In genomic region chr5:101326122-101326521, GRCm38 (mm10) we compare ENCODE assay signal across 24 mouse cellular contexts.
A peak's percentile ranks its signal among the peaks of the same experiment; 100 is the strongest.
DNase-seq lines count a peak whose midpoint lies in the region; ATAC-seq and TF ChIP-seq lines count a peak whose summit lies in the region.
"Had no signal": no experiment of that assay in that cellular context is flagged by ENCODE, and none has a peak within 500 bp of the region (broad histone marks: within the 10 kb centered on the region; RNA-seq: fewer than 3 reads in every experiment).

No protein-coding gene starts in this region.

- dilution Hi-C loops in CH12.LX (cut with MboI; ENCODE audit: extremely low pct_ligation_motif_present, extremely low pct_unique_long_range_greater_than_20kb, low sequenced_read_pairs), result no loop called here

- H3K36me3 ChIP-seq in lung, embryonic 14.5 days (ENCODE audit: insufficient read depth), result no peaks in the 10 kb centered on the region
- H3K36me3 ChIP-seq in CH12.LX (replicated peaks in 1 of 2; ENCODE audit: control insufficient read depth in 1 of 2, insufficient read depth in 1 of 2, low read length in 1 of 2), result no peaks in the 10 kb centered on the region
- H3K36me3 ChIP-seq: embryonic facial prominence, embryonic 12.5 days; forebrain, embryonic 12.5 days; heart, embryonic 12.5 days; hindbrain, embryonic 10.5 days; intestine, embryonic 15.5 days had no signal

- no peaks in the 10 kb centered on the region for H3K9me3 ChIP-seq in lung, embryonic 14.5 days (ENCODE audit: low read depth, low read length)
- H3K9me3 ChIP-seq in CH12.LX (replicated peaks; ENCODE audit: low read length), result no peaks in the 10 kb centered on the region
- H3K9me3 ChIP-seq: embryonic facial prominence, embryonic 12.5 days; forebrain, embryonic 12.5 days; heart, embryonic 12.5 days; hindbrain, embryonic 10.5 days; intestine, embryonic 15.5 days had no signal

- no peak overlapping the region for H3K9ac ChIP-seq in lung, embryonic 14.5 days
- H3K9ac ChIP-seq in CH12.LX (ENCODE audit: insufficient read depth, low read depth), result no peak overlapping the region
- H3K9ac ChIP-seq: embryonic facial prominence, embryonic 12.5 days; forebrain, embryonic 12.5 days; heart, embryonic 12.5 days; hindbrain, embryonic 14.5 days; intestine, embryonic 15.5 days had no signal

- no peak for TF ChIP-seq CTCF in lung, embryonic 14.5 days (IDR thresholded peaks at IDR 0.05; ENCODE audit: low read depth)
- TF ChIP-seq CTCF in CH12.LX (conservative IDR thresholded peaks at IDR 0.05 in 1 of 2, IDR thresholded peaks at IDR 0.05 in 1 of 2; ENCODE audit: low read depth in 2 of 2, low read length in 2 of 2), result no peak

- in situ Hi-C loops in CH12.LX (cut with MboI; ENCODE audit: low pct_ligation_motif_present, low pct_unique_long_range_greater_than_20kb, low sequenced_read_pairs), result no loop called here

- H3K4me2 ChIP-seq in lung, embryonic 14.5 days, result no peak overlapping the region
- H3K4me2 ChIP-seq in CH12.LX (ENCODE audit: insufficient read depth, low read depth, poor library complexity, severe bottlenecking), result no peak overlapping the region
- H3K4me2 ChIP-seq: embryonic facial prominence, embryonic 12.5 days; forebrain, embryonic 12.5 days; heart, embryonic 12.5 days; hindbrain, embryonic 14.5 days; intestine, embryonic 15.5 days had no signal

- H3K79me2 ChIP-seq in CH12.LX (replicated peaks; ENCODE audit: control insufficient read depth, extremely low read depth, insufficient read depth, poor library complexity, severe bottlenecking), result no peaks in the 10 kb centered on the region

- 52% methylated on average over 4 of the region's 4 CpGs for WGBS in lung, embryonic 14.5 days

- H3K27ac ChIP-seq in lung, embryonic 14.5 days (ENCODE audit: low read depth), result no peak overlapping the region
- no peak overlapping the region for H3K27ac ChIP-seq in CH12.LX (ENCODE audit: insufficient read depth, low read depth)
- H3K27ac ChIP-seq: embryonic facial prominence, embryonic 12.5 days; forebrain, embryonic 12.5 days; heart, adult 2 months; hindbrain, embryonic 10.5 days; hindbrain, embryonic 14.5 days; intestine, embryonic 15.5 days had no signal

- TF ChIP-seq RAD21 in CH12.LX (IDR thresholded peaks at IDR 0.05; ENCODE audit: low read depth, low read length), result no peak

- no peaks in the 10 kb centered on the region for H3K27me3 ChIP-seq in lung, embryonic 14.5 days (ENCODE audit: insufficient read depth, low read length)
- H3K27me3 ChIP-seq in CH12.LX (replicated peaks), result no peaks in the 10 kb centered on the region
- H3K27me3 ChIP-seq: embryonic facial prominence, embryonic 12.5 days; heart, embryonic 12.5 days; intestine, embryonic 15.5 days had no signal

- intact Hi-C loops in left cerebral cortex, postnatal 10 days (cut with DNase I), result no loop called here

- no peak for TF ChIP-seq EP300 in CH12.LX (IDR thresholded peaks at IDR 0.05; ENCODE audit: low read length)

- DNase-seq in lung, embryonic 14.5 days, result peak; percentile 14
- no peak for DNase-seq in lung, postnatal 36 days
- DNase-seq in CH12.LX (ENCODE audit: extremely low read depth) (peak; percentile 43), ZHBTc4 (ENCODE audit: low read depth, low spot score) (peak; percentile 34)
- DNase-seq in embryo, embryonic 11 days, result peak; percentile 23
- no peak for DNase-seq in left cerebral cortex, postnatal 10 days (ENCODE audit: extremely low spot score in 1 of 2, low spot score in 2 of 2)
- DNase-seq in yolk sac, embryonic 10.5 days (ENCODE audit: low spot score), result no peak
- DNase-seq in adrenal gland, postnatal 36 days, result no peak
- DNase-seq: adrenal gland, postnatal 10 days; B cell, adult 2 months; cerebellum, adult 18-20 months; cerebellum, adult 9-11 months; cerebellum, postnatal 36 days; gastrocnemius, postnatal 10 days; heart, adult 2 months; kidney, adult 18-20 months had no signal

- no peaks in the 10 kb centered on the region for H3K4me1 ChIP-seq in lung, embryonic 14.5 days (ENCODE audit: insufficient read depth)
- H3K4me1 ChIP-seq in CH12.LX (ENCODE audit: control insufficient read depth in 1 of 2, insufficient read depth in 2 of 2), result peaks cover 0 to 34% of the 10 kb centered on the region in 2 experiments; a peak in 3 of 4 replicates
- H3K4me1 ChIP-seq: heart, embryonic 12.5 days; intestine, embryonic 15.5 days had no signal

- no peak overlapping the region for H3K4me3 ChIP-seq in lung, embryonic 14.5 days (ENCODE audit: low read depth, low read length)
- H3K4me3 ChIP-seq in CH12.LX (replicated peaks in 1 of 3; ENCODE audit: low read depth in 2 of 3, low read length in 2 of 3, poor library complexity in 1 of 3), result no peak overlapping the region
- H3K4me3 ChIP-seq: embryonic facial prominence, embryonic 12.5 days; forebrain, embryonic 12.5 days; heart, adult 2 months; heart, embryonic 12.5 days; hindbrain, embryonic 10.5 days; intestine, embryonic 15.5 days had no signal

- no peak for TF ChIP-seq POLR2A in CH12.LX (IDR thresholded peaks at IDR 0.05; ENCODE audit: low read depth, low read length)

- ATAC-seq in lung, embryonic 14.5 days (ENCODE audit: insufficient read depth), result no peak
- ATAC-seq: CD4-positive, CD25-positive, alpha-beta regulatory T cell, adult 4 months; forebrain, embryonic 16.5 days; intestine, embryonic 15.5 days had no signal

TF ChIP-seq in CH12.LX, 34 proteins besides CTCF, POLR2A, EP300 and RAD21:
- TF ChIP-seq MAFK (IDR thresholded peaks at IDR 0.05; ENCODE audit: insufficient replicate concordance, low read length) (peak; percentile 94), RCOR1 (conservative IDR thresholded peaks at IDR 0.05; ENCODE audit: low read depth, low read length) (no peak), JUN (IDR thresholded peaks at IDR 0.05; ENCODE audit: insufficient read depth, low read depth, low read length) (0 out of 2 replicates have a peak, but pooled peaks have one; percentile 9), ETS1 (conservative IDR thresholded peaks at IDR 0.05; ENCODE audit: low read depth, low read length) (no peak)

Comparison
In these comparisons a context has a peak if more than half of its experiments do, and no peak if none do; other contexts are left out.
1. DNase-seq: peak in lung, embryonic 14.5 days (single experiment), CH12.LX (single experiment), ZHBTc4 (single experiment) and embryo, embryonic 11 days (single experiment); none in lung, postnatal 36 days (single experiment), left cerebral cortex, postnatal 10 days (0 of 2), yolk sac, embryonic 10.5 days (single experiment) and adrenal gland, postnatal 36 days (0 of 2).